Mouse (Mus musculus) kidney, postnatal 0 days (tissue): Measurements from ENCODE around the gene Ttc16. TPM values are rescaled to one million over a fixed set of nuclear protein-coding genes. Genes with fewer than 3 reads are reported as not detected.

ENCODE experiments used
- ATAC-seq: fragments of 200-750 bp; cut with Nextera tagmentation; replicated peaks from 2 replicates; pipeline ENCODE4 v1.8.0; 2017; ENCODE audit warnings: low read depth, moderate number of reproducible peaks, moderate TSS enrichment, moderate library complexity; ENCODE audit not compliant: low FRiP score
- DNase-seq: peaks from one replicate; pipeline ENCODE4 v3.0.0-alpha.2; 2016; ENCODE audit warnings: low spot score
- H3K27ac ChIP-seq: fragments of 300-500 bp; sonication (generic); 2 replicates; pipeline ENCODE4 v1.5.1; 2014; ENCODE audit warnings: mild to moderate bottlenecking
- H3K27me3 ChIP-seq: fragments of 300-500 bp; sonication (generic); 2 replicates; pipeline ENCODE4 v1.6.1; 2014; ENCODE audit warnings: low read length, mixed read lengths; ENCODE audit not compliant: insufficient read depth
- H3K36me3 ChIP-seq: fragments of 300-500 bp; sonication (generic); 2 replicates; pipeline ENCODE4 v1.6.1; 2014; ENCODE audit warnings: low read length, mixed read lengths; ENCODE audit not compliant: insufficient read depth
- H3K4me1 ChIP-seq: fragments of 300-500 bp; sonication (generic); replicated peaks from 2 replicates; pipeline ENCODE4 v1.6.1; 2014; ENCODE audit warnings: antibody characterized with exemption, low read length, mixed read lengths; ENCODE audit not compliant: insufficient read depth
- H3K4me2 ChIP-seq: fragments of 300-500 bp; sonication (generic); 2 replicates; pipeline ENCODE4 v1.6.1; 2014; ENCODE audit warnings: mild to moderate bottlenecking, low read length, moderate library complexity, mixed read lengths
- H3K4me3 ChIP-seq: fragments of 300-500 bp; sonication (generic); replicated peaks from 2 replicates; pipeline ENCODE4 v1.5.1; 2014; ENCODE audit warnings: low read depth, low read length
- H3K9ac ChIP-seq: fragments of 300-500 bp; sonication (generic); 2 replicates; pipeline ENCODE4 v1.6.1; 2014; ENCODE audit warnings: low read depth, low read length
- H3K9me3 ChIP-seq: fragments of 300-500 bp; sonication (generic); replicated peaks from 2 replicates; pipeline ENCODE4 v1.6.1; 2016; ENCODE audit warnings: low read length, inconsistent platforms, mixed read lengths
- CTCF ChIP-seq: IDR thresholded peaks from 2 replicates; pipeline ENCODE4 v1.5.1; 2016; ENCODE audit warnings: antibody characterized with exemption, low read depth, mild to moderate bottlenecking, moderate library complexity
- WGBS: fragments of 180-500 bp; shearing (Covaris S2); extraction: QIAGEN DNeasy Blood & Tissue Kit; methylation state at CpG from one replicate; pipeline ENCODE4 v1.1.7; 2014; 5-methylcytosine and 5-hydroxymethylcytosine counted together
- polyA plus RNA-seq: library from polyadenylated mRNA; unstranded; fragments of >200 nt; fragmentation: Nextera tagmentation; extraction: Ambion mirVana; gene quantifications from 2 replicates; pipeline ENCODE4 v1.2.1, GENCODE M21; 2015

The Ttc16 gene
- polyA plus RNA-seq, 1 experiment from 2014 or later = 0.18 TPM

- H3K27ac ChIP-seq = peak overlapping the region; percentile 85
- no peak for TF ChIP-seq CTCF
- no peak overlapping the region for H3K9ac ChIP-seq
- H3K27me3 ChIP-seq = no peaks in the 10 kb centered on the region
- peak; percentile 71 for DNase-seq
- peaks cover 16% of the 10 kb centered on the region for H3K4me1 ChIP-seq
- ATAC-seq = peak; percentile 26
- 30% methylated on average over 4 of the region's 4 CpGs for WGBS
- H3K9me3 ChIP-seq = no peaks in the 10 kb centered on the region
- H3K36me3 ChIP-seq = no peaks in the 10 kb centered on the region
- H3K4me2 ChIP-seq = peak overlapping the region; percentile 4; the same call in 1 of the 2 replicates
- no peak overlapping the region for H3K4me3 ChIP-seq
These were observed 40.5 kb downstream of the Ttc16 start for GRCm38 (mm10) chr2:32734933-32735332.

GRCm38 (mm10) chr2:32734480-32734879, 41.0 kb downstream of the Ttc16 start:
- TF ChIP-seq CTCF = no peak
- Histone ChIP-seq H3K9me3 (no peaks in the 10 kb centered on the region), H3K4me2 (0 out of 2 replicates have a peak overlapping the region, but pooled peaks have one; percentile 4), H3K4me3 (no peak overlapping the region), H3K9ac (no peak overlapping the region), H3K27me3 (no peaks in the 10 kb centered on the region), H3K36me3 (no peaks in the 10 kb centered on the region), H3K27ac (peak overlapping the region; percentile 85), H3K4me1 (peaks cover 16% of the 10 kb centered on the region)
- WGBS = 20% methylated on average over 4 of the region's 4 CpGs
- peak; percentile 37; the same call in 1 of the 2 replicates for ATAC-seq
- no peak for DNase-seq

- no peak for DNase-seq
- Histone ChIP-seq H3K9me3 (no peaks in the 10 kb centered on the region), H3K9ac (no peak overlapping the region), H3K27me3 (no peaks in the 10 kb centered on the region), H3K27ac (peak overlapping the region; percentile 71; the same call in 1 of the 2 replicates), H3K4me3 (no peak overlapping the region), H3K36me3 (no peaks in the 10 kb centered on the region), H3K4me1 (peaks cover 16% of the 10 kb centered on the region), H3K4me2 (no peak overlapping the region)
- TF ChIP-seq CTCF = no peak
- 79% methylated on average over 6 of the region's 6 CpGs for WGBS
- ATAC-seq = no peak
These were observed 42.7 kb downstream of the Ttc16 start for GRCm38 (mm10) chr2:32732695-32733094.

DNA sequence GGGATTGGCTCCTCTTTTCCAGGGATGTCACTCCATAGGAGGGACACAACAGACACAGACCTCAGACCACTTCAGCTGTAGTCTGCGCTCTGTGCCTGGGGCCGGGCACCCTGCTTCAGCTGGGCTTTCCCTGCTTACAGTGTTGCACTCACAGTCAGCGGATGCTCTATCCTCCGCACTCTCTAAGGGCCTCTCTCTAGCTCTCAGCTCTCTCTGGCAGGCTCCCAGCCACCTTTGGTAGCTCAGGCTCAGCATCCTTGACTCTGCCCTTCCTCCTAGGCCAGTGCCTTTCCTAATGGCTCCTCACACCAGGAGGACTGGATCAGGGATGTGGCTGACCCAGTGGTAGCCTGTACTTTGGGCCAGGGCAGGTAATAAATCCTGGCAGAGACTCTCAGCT, 43.5 kb downstream of the Ttc16 start:
- peak overlapping the region; percentile 71 for H3K27ac ChIP-seq
- H3K4me3 ChIP-seq = no peak overlapping the region
- no peaks in the 10 kb centered on the region for H3K9me3 ChIP-seq
- no peak overlapping the region for H3K9ac ChIP-seq
- H3K27me3 ChIP-seq = no peaks in the 10 kb centered on the region
- no peak for TF ChIP-seq CTCF
- H3K36me3 ChIP-seq = no peaks in the 10 kb centered on the region
- peak overlapping the region; percentile 15; the same call in 1 of the 2 replicates for H3K4me2 ChIP-seq
- peaks cover 16% of the 10 kb centered on the region for H3K4me1 ChIP-seq
- ATAC-seq (no peak), DNase-seq (no peak)
- 53% methylated on average over 4 of the region's 4 CpGs for WGBS

DNA sequence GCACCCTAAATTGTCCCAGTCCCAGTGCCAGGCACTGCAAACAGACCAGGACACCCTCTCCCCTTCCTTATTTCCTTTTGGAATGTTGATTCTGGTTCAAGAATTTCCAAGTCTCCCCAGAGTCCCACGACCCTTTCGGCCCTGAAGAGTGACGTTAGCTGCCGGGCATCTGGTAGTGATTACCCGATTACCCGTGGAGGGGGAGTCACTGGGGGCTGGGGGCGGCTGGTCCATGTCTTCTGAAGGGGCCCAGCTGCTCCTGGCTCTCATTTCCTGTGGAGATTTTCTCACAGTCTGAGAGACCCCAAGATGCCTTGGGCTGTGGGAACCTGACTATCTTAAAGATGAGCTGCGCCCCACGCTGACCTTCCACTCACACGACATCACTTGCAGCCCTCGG, 44.6 kb downstream of the Ttc16 start:
- Histone ChIP-seq H3K27me3 (no peaks in the 10 kb centered on the region), H3K4me2 (peak overlapping the region; percentile 51), H3K27ac (peak overlapping the region; percentile 71; the same call in 1 of the 2 replicates), H3K4me3 (no peak overlapping the region), H3K9ac (no peak overlapping the region; the same call in 1 of the 2 replicates), H3K9me3 (no peaks in the 10 kb centered on the region), H3K4me1 (peaks cover 16% of the 10 kb centered on the region), H3K36me3 (no peaks in the 10 kb centered on the region)
- DNase-seq (peak; percentile 75), ATAC-seq (no peak)
- TF ChIP-seq CTCF = no peak
- 20% methylated on average over 11 of the region's 11 CpGs for WGBS

DNA sequence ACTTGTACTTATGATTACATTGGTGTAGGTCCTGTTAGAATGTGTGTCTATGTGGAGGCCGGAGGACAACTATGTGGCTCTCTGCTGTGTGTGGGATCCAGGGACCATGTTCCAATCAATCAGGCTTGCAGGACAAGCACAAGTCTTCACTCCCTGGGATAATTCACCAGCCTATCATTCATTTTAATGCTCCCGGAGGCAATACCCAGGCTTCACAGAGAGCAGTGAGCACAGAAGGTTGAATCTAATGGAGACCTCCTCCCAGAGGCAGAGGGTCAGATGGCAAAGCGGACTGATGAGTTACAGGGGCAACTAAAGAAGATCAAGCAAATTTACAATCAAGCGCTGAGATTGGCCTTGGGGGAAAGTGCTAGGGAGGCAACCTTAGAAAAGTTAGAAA, 45.9 kb downstream of the Ttc16 start:
- no peaks in the 10 kb centered on the region for H3K36me3 ChIP-seq
- ATAC-seq (no peak), DNase-seq (no peak)
- no peak overlapping the region for H3K27ac ChIP-seq
- WGBS = 37% methylated on average over 4 of the region's 4 CpGs
- peaks cover 11% of the 10 kb centered on the region; the same call in 1 of the 2 replicates for H3K4me1 ChIP-seq
- no peaks in the 10 kb centered on the region for H3K9me3 ChIP-seq
- H3K4me3 ChIP-seq = 0 out of 2 replicates have a peak overlapping the region, but pooled peaks have one; percentile 6
- no peak overlapping the region for H3K9ac ChIP-seq
- peak overlapping the region; percentile 51 for H3K4me2 ChIP-seq
- no peak for TF ChIP-seq CTCF
- no peaks in the 10 kb centered on the region for H3K27me3 ChIP-seq

DNA sequence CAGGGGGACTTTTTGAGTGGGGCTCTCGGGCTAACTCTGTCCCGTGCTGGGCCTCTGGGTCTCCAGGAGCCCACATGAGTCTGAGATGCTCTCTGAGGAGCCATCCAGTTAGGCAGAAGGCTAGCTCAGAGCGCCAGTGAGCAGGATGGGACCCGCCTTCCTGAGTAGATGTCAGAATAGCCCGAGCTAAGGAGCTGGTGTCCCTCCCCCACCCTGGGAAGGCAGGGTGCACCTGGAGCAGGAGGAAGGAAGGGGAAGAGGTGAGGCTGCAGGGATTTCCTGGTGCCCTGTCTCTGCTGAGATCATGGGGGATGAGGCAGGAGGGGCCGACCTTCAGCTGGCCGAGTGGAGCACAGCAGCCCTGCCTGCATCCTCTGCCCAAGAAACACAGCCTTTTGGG, 47.0 kb downstream of the Ttc16 start:
- no peak for TF ChIP-seq CTCF
- Histone ChIP-seq H3K36me3 (no peaks in the 10 kb centered on the region), H3K4me2 (peak overlapping the region; percentile 51), H3K27me3 (no peaks in the 10 kb centered on the region), H3K27ac (peak overlapping the region; percentile 71), H3K9ac (peak overlapping the region; percentile 63), H3K4me3 (peak overlapping the region; percentile 37), H3K9me3 (no peaks in the 10 kb centered on the region), H3K4me1 (peaks cover 13% of the 10 kb centered on the region; the same call in 1 of the 2 replicates)
- DNase-seq = peak; percentile 63
- WGBS = 45% methylated on average over 7 of the region's 7 CpGs
- no peak; the same call in 1 of the 2 replicates for ATAC-seq
